Comparison of ENCODE assay signal across 11 mouse cellular contexts in the genomic region with DNA sequence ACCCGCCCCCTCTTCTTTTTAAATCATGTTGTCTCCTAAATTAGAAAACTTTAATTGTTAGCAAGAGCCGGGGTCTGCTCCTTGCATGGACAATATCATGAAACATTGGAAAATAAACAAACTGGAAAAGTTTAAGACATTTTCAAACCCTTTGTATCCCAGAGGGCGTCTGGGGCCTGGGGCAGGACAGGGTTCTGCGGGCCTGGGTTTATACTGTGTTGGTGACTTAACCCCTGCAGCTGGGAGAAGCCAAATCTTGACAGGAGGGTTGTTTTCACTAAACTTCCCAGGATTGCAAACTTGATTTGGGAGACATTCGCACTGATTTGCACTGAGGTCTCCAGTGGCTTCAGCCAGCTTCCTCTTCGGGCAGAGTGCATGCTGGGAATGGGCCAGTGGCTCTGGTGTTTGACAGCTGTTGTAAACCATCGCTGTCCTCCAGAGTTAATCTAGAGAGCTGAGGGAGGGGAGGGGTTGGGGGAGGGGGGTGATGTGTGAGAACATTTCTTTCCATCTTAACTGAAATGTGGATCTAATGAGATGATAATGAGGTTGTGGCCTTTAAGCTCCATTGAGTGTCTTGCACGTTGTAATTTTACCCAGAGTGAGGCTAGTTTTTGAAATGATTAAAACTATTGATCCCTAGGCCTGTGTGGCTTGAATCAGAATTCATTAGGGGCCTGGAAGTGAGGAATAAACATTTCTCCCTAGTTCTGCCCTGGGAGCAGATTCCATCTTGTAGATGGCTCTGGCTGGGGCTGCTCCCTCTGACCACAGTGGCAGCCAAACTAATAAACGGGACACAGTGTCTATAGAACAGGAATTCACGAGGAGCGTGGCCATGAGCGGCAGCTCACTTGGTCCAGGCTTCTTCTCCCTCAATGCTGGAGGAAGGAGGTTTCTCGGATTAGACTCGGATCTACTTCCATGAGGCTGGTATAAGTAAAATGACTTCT. TPM values are rescaled to one million over a fixed set of nuclear protein-coding genes. Genes with fewer than 3 reads are reported as not detected.
DNase-seq lines count a peak whose midpoint lies in the region; ATAC-seq lines count a peak whose summit lies in the region.
"Had no signal": no experiment of that assay in that cellular context is flagged by ENCODE, and none has a peak within 500 bp of the region (broad histone marks: within the 10 kb centered on the region; RNA-seq: fewer than 3 reads in every experiment).

No protein-coding gene starts in this region.

- peaks cover 54% of the 10 kb centered on the region for H3K4me1 ChIP-seq in hindbrain, embryonic 10.5 days (replicated peaks)
- 0 out of 2 replicates have a peak, but pooled peaks cover 2% of the 10 kb centered on the region for H3K4me1 ChIP-seq in hindbrain, embryonic 16.5 days (ENCODE audit: control insufficient read depth, insufficient read depth, low read depth, low read length)
- peaks cover 9% of the 10 kb centered on the region for H3K4me1 ChIP-seq in embryonic facial prominence, embryonic 11.5 days (ENCODE audit: control insufficient read depth, insufficient read depth, low read length)
- H3K4me1 ChIP-seq in kidney, embryonic 16.5 days (ENCODE audit: insufficient read depth, low read length) = peaks cover 20% of the 10 kb centered on the region
- H3K4me1 ChIP-seq in liver, embryonic 11.5 days (replicated peaks; ENCODE audit: control insufficient read depth, insufficient read depth, low read length) = 0 out of 2 replicates have a peak, but pooled peaks cover 4% of the 10 kb centered on the region

- no peak overlapping the region for H3K4me2 ChIP-seq in hindbrain, embryonic 16.5 days (ENCODE audit: low read length)
- no peak overlapping the region for H3K4me2 ChIP-seq in embryonic facial prominence, embryonic 11.5 days (ENCODE audit: low read depth, low read length)
- no peak overlapping the region for H3K4me2 ChIP-seq in kidney, embryonic 16.5 days (replicated peaks; ENCODE audit: low read depth, low read length)
- H3K4me2 ChIP-seq in liver, embryonic 11.5 days = no peak overlapping the region
- H3K4me2 ChIP-seq: forebrain, embryonic 13.5 days had no signal

- H3K9me3 ChIP-seq in hindbrain, embryonic 10.5 days = no peaks in the 10 kb centered on the region
- no peaks in the 10 kb centered on the region for H3K9me3 ChIP-seq in hindbrain, embryonic 16.5 days (ENCODE audit: control insufficient read depth, low read length)
- no peaks in the 10 kb centered on the region for H3K9me3 ChIP-seq in embryonic facial prominence, embryonic 11.5 days (replicated peaks; ENCODE audit: control insufficient read depth, low read length)
- no peaks in the 10 kb centered on the region for H3K9me3 ChIP-seq in kidney, embryonic 16.5 days (ENCODE audit: low read length)
- H3K9me3 ChIP-seq in liver, embryonic 11.5 days (ENCODE audit: control insufficient read depth, low read length) = no peaks in the 10 kb centered on the region
- H3K9me3 ChIP-seq: forebrain, embryonic 13.5 days had no signal

- intact Hi-C loops in left cerebral cortex, postnatal 25 days (cut with DNase I) = no loop called here

- H3K9ac ChIP-seq in hindbrain, embryonic 16.5 days (ENCODE audit: low read depth, low read length) = no peak overlapping the region
- H3K9ac ChIP-seq in embryonic facial prominence, embryonic 11.5 days (replicated peaks; ENCODE audit: low read length) = no peak overlapping the region
- no peak overlapping the region for H3K9ac ChIP-seq in kidney, embryonic 16.5 days (replicated peaks; ENCODE audit: low read length)
- no peak overlapping the region for H3K9ac ChIP-seq in liver, embryonic 11.5 days (ENCODE audit: low read depth, low read length)
- H3K9ac ChIP-seq: forebrain, embryonic 13.5 days had no signal

- H3K36me3 ChIP-seq in hindbrain, embryonic 10.5 days = no peaks in the 10 kb centered on the region
- no peaks in the 10 kb centered on the region for H3K36me3 ChIP-seq in hindbrain, embryonic 16.5 days (ENCODE audit: control insufficient read depth, insufficient read depth, low read length)
- H3K36me3 ChIP-seq in embryonic facial prominence, embryonic 11.5 days (replicated peaks; ENCODE audit: control insufficient read depth, insufficient read depth, low read depth, low read length) = no peaks in the 10 kb centered on the region
- H3K36me3 ChIP-seq in kidney, embryonic 16.5 days (ENCODE audit: insufficient read depth, low read length) = no peaks in the 10 kb centered on the region
- no peaks in the 10 kb centered on the region for H3K36me3 ChIP-seq in liver, embryonic 11.5 days (ENCODE audit: control insufficient read depth, insufficient read depth, low read length)

- peaks cover 3% of the 10 kb centered on the region; the same call in 1 of the 2 replicates for H3K27me3 ChIP-seq in hindbrain, embryonic 10.5 days (ENCODE audit: insufficient read depth, poor library complexity, severe bottlenecking)
- H3K27me3 ChIP-seq in hindbrain, embryonic 16.5 days (replicated peaks; ENCODE audit: control insufficient read depth, insufficient read depth, low read length) = no peaks in the 10 kb centered on the region
- H3K27me3 ChIP-seq in embryonic facial prominence, embryonic 11.5 days (ENCODE audit: control insufficient read depth, insufficient read depth, low read length) = no peaks in the 10 kb centered on the region
- no peaks in the 10 kb centered on the region for H3K27me3 ChIP-seq in kidney, embryonic 16.5 days (ENCODE audit: insufficient read depth, low read length)
- no peaks in the 10 kb centered on the region for H3K27me3 ChIP-seq in liver, embryonic 11.5 days (replicated peaks; ENCODE audit: control insufficient read depth, insufficient read depth, low read length)
- H3K27me3 ChIP-seq: forebrain, embryonic 13.5 days had no signal

- 0 out of 2 replicates have a peak overlapping the region, but pooled peaks have one; percentile 45 for H3K27ac ChIP-seq in hindbrain, embryonic 10.5 days
- no peak overlapping the region for H3K27ac ChIP-seq in hindbrain, embryonic 16.5 days (ENCODE audit: low read depth, low read length)
- H3K27ac ChIP-seq in embryonic facial prominence, embryonic 11.5 days (replicated peaks; ENCODE audit: low read depth, low read length) = 0 out of 2 replicates have a peak overlapping the region, but pooled peaks have one; percentile 35
- H3K27ac ChIP-seq in kidney, embryonic 16.5 days (ENCODE audit: low read length) = peak overlapping the region; percentile 59; the same call in 1 of the 2 replicates
- no peak overlapping the region for H3K27ac ChIP-seq in liver, embryonic 11.5 days (ENCODE audit: low read depth, low read length)
- H3K27ac ChIP-seq: forebrain, embryonic 13.5 days had no signal

- peak; percentile 24 for DNase-seq in hindbrain, embryonic 10.5 days (ENCODE audit: low spot score)
- DNase-seq in embryonic facial prominence, embryonic 11.5 days (ENCODE audit: low spot score) = peak; percentile 52
- DNase-seq in lung, postnatal 36 days = peak; percentile 58
- no peak for DNase-seq in thymus, postnatal 36 days
- DNase-seq in liver, embryonic 11.5 days (ENCODE audit: low spot score) = no peak
- DNase-seq in left cerebral cortex, postnatal 25 days (ENCODE audit: low spot score in 2 of 2) = no peak
- DNase-seq: adrenal gland, adult 8-10 months; cerebellum, adult 2 months had no signal

- WGBS in hindbrain, embryonic 10.5 days = 72% methylated on average over 14 of the region's 14 CpGs
- WGBS in hindbrain, embryonic 16.5 days = 65% methylated on average over 14 of the region's 14 CpGs
- 52% methylated on average over 14 of the region's 14 CpGs for WGBS in embryonic facial prominence, embryonic 11.5 days
- 48% methylated on average over 14 of the region's 14 CpGs for WGBS in kidney, embryonic 16.5 days
- 57% methylated on average over 14 of the region's 14 CpGs for WGBS in liver, embryonic 11.5 days

- no peak overlapping the region for H3K4me3 ChIP-seq in hindbrain, embryonic 10.5 days
- no peak overlapping the region for H3K4me3 ChIP-seq in hindbrain, embryonic 16.5 days (ENCODE audit: low read length)
- no peak overlapping the region for H3K4me3 ChIP-seq in embryonic facial prominence, embryonic 11.5 days (ENCODE audit: low read depth, low read length)
- H3K4me3 ChIP-seq in kidney, embryonic 16.5 days (ENCODE audit: low read length) = no peak overlapping the region
- no peak overlapping the region for H3K4me3 ChIP-seq in liver, embryonic 11.5 days (ENCODE audit: low read depth, low read length)
- H3K4me3 ChIP-seq: forebrain, embryonic 13.5 days had no signal

- no peak for ATAC-seq in hindbrain, embryonic 16.5 days
- no peak; the same call in 1 of the 2 replicates for ATAC-seq in embryonic facial prominence, embryonic 11.5 days (replicated peaks; ENCODE audit: insufficient number of reproducible peaks, low FRiP score, low TSS enrichment, low read depth)
- peak; percentile 83; the same call in 1 of the 2 replicates for ATAC-seq in kidney, embryonic 16.5 days (ENCODE audit: low FRiP score, low TSS enrichment)
- ATAC-seq in liver, embryonic 11.5 days (replicated peaks; ENCODE audit: low FRiP score) = no peak
- ATAC-seq: forebrain, embryonic 13.5 days had no signal

RNA-seq across cellular contexts. Expression of a gene that starts 36.7 kb away (rescaled TPM):
- 23.7 and 23.8 TPM in 2 replicates for polyA plus RNA-seq in hindbrain, embryonic 10.5 days (2016; fragmentation: Nextera tagmentation; extraction: Ambion mirVana)
- 33.1 and 38.3 TPM in 2 replicates for polyA plus RNA-seq in hindbrain, embryonic 16.5 days (2015; fragmentation: Nextera tagmentation; extraction: Ambion mirVana)
- 16.7 and 19.0 TPM in 2 replicates for polyA plus RNA-seq in embryonic facial prominence, embryonic 11.5 days (2014; fragmentation: Nextera tagmentation; extraction: Ambion mirVana)
- 21.6 and 25.6 TPM in 2 replicates for polyA plus RNA-seq in kidney, embryonic 16.5 days (2015; fragmentation: Nextera tagmentation; extraction: Ambion mirVana)
- polyA plus RNA-seq in liver, embryonic 11.5 days (2014; fragmentation: Nextera tagmentation; extraction: Ambion mirVana) = 13.0 and 15.9 TPM in 2 replicates
- total RNA-seq in left cerebral cortex, postnatal 25 days (2021) = 10 to 100 TPM; 52.3 to 58.0 TPM

Comparison
In these comparisons a context has a peak if more than half of its experiments do, and no peak if none do; other contexts are left out.
1. H3K27ac ChIP-seq: peak in hindbrain, embryonic 10.5 days (single experiment), embryonic facial prominence, embryonic 11.5 days (single experiment) and kidney, embryonic 16.5 days (single experiment); none in hindbrain, embryonic 16.5 days (single experiment) and liver, embryonic 11.5 days (single experiment).
2. DNase-seq: peak in hindbrain, embryonic 10.5 days (single experiment), embryonic facial prominence, embryonic 11.5 days (single experiment) and lung, postnatal 36 days (single experiment); none in thymus, postnatal 36 days (0 of 2), liver, embryonic 11.5 days (single experiment) and left cerebral cortex, postnatal 25 days (0 of 2).